Mouse (Mus musculus): ENCODE data around the gene Naa80.
A peak's percentile ranks its signal among the peaks of the same experiment; 100 is the strongest.

GRCm38 (mm10) chr9:107633091-107633660, 54.5 kb downstream of the Naa80 start:
- TF ChIP-seq POLR2A (IDR thresholded peaks at IDR 0.05; ENCODE audit: insufficient read depth, low read depth, low read length) (peak; percentile 61), CTCF (IDR thresholded peaks at IDR 0.05; ENCODE audit: insufficient read depth, low read depth, low read length) (no peak)

All from olfactory bulb, adult 2 months (tissue).